Mouse (Mus musculus) forebrain, postnatal 0 days (tissue): ENCODE results near the gene Mier2. TPM values are rescaled to one million over a fixed set of nuclear protein-coding genes. Genes with fewer than 3 reads are reported as not detected.
A peak's percentile ranks its signal among the peaks of the same experiment; 100 is the strongest.

Experiments used
- ATAC-seq: fragments of 200-750 bp; cut with Nextera tagmentation; 2 replicates; pipeline ENCODE4 v1.8.0; 2017; ENCODE audit warnings: mild to moderate bottlenecking, moderate library complexity
- DNase-seq: peaks from one replicate; pipeline ENCODE4 v3.0.0-alpha.2; 2015
- H3K27ac ChIP-seq: fragments of 300-500 bp; sonication (generic); 2 replicates; pipeline ENCODE4 v1.5.1; 2014; ENCODE audit warnings: low read depth, mild to moderate bottlenecking, antibody characterized with exemption, low read length, moderate library complexity, mixed read lengths
- H3K27me3 ChIP-seq: fragments of 300-500 bp; sonication (generic); 2 replicates; pipeline ENCODE4 v1.6.1; 2014; ENCODE audit warnings: mild to moderate bottlenecking, low read length, mixed read lengths; ENCODE audit not compliant: insufficient read depth
- H3K36me3 ChIP-seq: fragments of 300-500 bp; sonication (generic); 2 replicates; pipeline ENCODE4 v1.6.1; 2014; ENCODE audit warnings: mild to moderate bottlenecking, moderate library complexity; ENCODE audit not compliant: insufficient read depth
- H3K4me1 ChIP-seq: fragments of 300-500 bp; sonication (generic); 2 replicates; pipeline ENCODE4 v1.6.1; 2014; ENCODE audit warnings: antibody characterized with exemption; ENCODE audit not compliant: insufficient read depth
- H3K4me2 ChIP-seq: fragments of 300-500 bp; sonication (generic); 2 replicates; pipeline ENCODE4 v1.6.1; 2014; ENCODE audit warnings: low read depth, mild to moderate bottlenecking, moderate library complexity
- H3K4me3 ChIP-seq: fragments of 300-500 bp; sonication (generic); 2 replicates; pipeline ENCODE4 v1.5.1; 2014; ENCODE audit warnings: low read depth, low read length, mixed read lengths
- H3K9ac ChIP-seq: fragments of 300-500 bp; sonication (generic); 2 replicates; pipeline ENCODE4 v1.6.1; 2014; ENCODE audit warnings: mild to moderate bottlenecking
- H3K9me3 ChIP-seq: fragments of 300-500 bp; sonication (generic); 2 replicates; pipeline ENCODE4 v1.6.1; 2016; ENCODE audit warnings: low read length
- CTCF ChIP-seq: sonication (generic); IDR thresholded peaks from 2 replicates; pipeline ENCODE4 v1.5.1; 2016; ENCODE audit warnings: antibody characterized with exemption, control low read depth, low read depth
- WGBS: fragments of 180-500 bp; shearing (Covaris S2); extraction: QIAGEN DNeasy Blood & Tissue Kit; methylation state at CpG from one replicate; pipeline ENCODE4 v1.1.7; 2014; 5-methylcytosine and 5-hydroxymethylcytosine counted together
- microRNA-seq, 2 experiments: library from miRNA; unstranded; fragments of <30 nt; microRNA quantifications; one replicate each; pipeline ENCODE4; 2016
- polyA plus RNA-seq: library from polyadenylated mRNA; unstranded; fragments of >200 nt; fragmentation: Nextera tagmentation; extraction: Ambion mirVana; gene quantifications from 2 replicates; pipeline ENCODE4 v1.2.1, GENCODE M21; 2015
- total RNA-seq: library from RNA; depleted of rRNA; stranded (reverse); fragments of >200 nt; gene quantifications from 2 replicates; pipeline ENCODE4 v1.2.3, GENCODE M21; 2014; rRNA removed

Mier2 gene
- total and polyA plus RNA-seq, 2 experiments from 2014 or later: 38.6 to 73.0 TPM

DNA sequence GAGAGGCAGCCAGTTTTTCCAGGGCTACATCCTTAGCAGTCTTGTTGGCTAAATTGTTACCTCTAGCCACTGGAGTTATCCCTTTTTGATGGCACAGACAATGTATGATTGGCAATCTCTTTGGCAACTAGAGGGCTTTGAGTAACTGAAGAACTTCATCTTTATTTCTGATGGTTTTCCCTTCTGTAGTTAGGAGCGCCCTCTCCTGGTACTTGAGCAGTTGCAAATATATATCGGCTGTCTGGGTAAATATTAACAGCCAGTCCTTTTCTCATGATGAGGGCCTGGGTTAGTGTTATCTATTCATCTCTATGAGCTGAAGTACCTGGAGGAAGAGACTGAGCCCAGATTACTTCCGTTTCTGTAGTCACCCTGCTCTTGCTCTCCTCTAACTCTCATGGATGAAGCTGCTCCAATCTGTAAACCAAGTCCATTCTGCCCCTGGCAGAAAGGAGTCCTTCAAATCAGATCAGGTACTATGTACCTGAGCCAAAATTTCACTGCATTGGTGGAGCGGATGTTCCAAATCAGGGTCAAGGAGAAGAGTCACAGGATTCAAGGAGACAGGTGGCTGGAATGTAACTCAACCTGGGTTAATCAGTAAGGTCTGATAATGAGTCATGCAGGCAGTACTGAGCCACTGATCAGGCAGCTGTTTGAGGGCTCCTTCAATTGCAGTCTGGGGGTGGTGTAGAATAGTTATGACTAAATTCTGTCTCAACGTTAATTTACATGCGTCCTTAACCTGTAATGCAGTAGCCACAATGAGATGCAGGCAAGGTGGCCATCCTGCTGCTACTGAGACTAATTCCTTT, 52.0 kb downstream of the Mier2 start:
- ATAC-seq (no peak), DNase-seq (peak; percentile 7)
- Histone ChIP-seq H3K9ac (no peak overlapping the region), H3K27ac (no peak overlapping the region), H3K4me2 (no peak overlapping the region), H3K4me3 (no peak overlapping the region), H3K36me3 (no peaks in the 10 kb centered on the region), H3K27me3 (no peaks in the 10 kb centered on the region), H3K9me3 (no peaks in the 10 kb centered on the region), H3K4me1 (no peaks in the 10 kb centered on the region)
- no peak for TF ChIP-seq CTCF
- WGBS: 68% methylated on average over 6 of the region's 6 CpGs

DNA sequence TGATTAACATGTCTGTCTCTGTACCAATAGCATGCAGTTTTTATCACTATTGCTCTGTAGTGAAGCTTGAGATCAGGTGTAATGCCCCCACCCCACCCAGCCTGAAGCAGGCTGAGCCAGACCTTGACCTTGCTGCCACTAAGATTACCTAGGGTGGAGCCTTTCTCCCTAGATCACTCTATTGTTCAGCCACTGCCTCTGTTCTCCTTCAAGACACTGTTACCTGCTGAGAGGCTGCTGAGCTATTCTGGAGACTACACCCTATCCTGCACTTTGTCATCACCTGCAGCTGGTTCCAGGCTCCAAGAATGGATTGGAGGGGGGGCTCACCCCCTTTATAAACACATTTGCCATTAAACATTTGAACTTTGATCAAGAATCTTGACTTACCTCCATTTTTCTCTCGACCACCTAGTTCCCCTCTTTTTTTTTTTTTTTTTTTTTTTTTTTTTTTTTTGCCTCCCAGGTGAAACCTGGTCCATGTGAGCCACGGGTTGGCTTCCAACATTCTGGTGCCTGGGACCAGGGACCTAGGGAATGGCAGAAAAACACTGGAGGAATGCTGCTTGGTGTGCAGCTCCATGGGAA, 58.2 kb downstream of the Mier2 start:
- Histone ChIP-seq H3K9me3 (no peaks in the 10 kb centered on the region), H3K4me3 (no peak overlapping the region), H3K27ac (no peak overlapping the region), H3K9ac (no peak overlapping the region), H3K4me2 (no peak overlapping the region), H3K4me1 (no peaks in the 10 kb centered on the region), H3K27me3 (no peaks in the 10 kb centered on the region), H3K36me3 (no peaks in the 10 kb centered on the region)
- DNase-seq (no peak), ATAC-seq (no peak)
- no peak for TF ChIP-seq CTCF
- WGBS: 50% methylated on average over 2 of the region's 2 CpGs

DNA sequence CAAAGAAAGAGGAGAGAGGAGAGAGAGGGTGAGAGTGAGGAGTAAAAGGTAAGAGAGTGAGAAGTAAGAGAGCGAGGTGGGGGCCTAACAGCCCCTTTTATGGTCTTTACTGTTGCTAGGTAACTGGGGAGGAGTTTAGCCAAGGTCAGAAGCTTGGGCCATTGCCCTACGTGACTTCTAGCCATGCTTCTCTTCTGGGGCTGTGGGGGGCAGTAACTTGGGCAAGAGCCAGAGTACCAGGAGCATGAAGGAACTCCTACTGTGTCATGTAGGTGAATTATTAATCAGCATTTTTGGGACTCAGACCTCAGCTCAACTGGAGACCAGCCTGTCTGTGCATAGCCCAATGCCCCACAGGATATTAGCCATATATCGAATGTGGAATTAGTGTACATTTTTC, 59.1 kb downstream of the Mier2 start:
- Histone ChIP-seq H3K4me1 (no peaks in the 10 kb centered on the region), H3K4me2 (no peak overlapping the region), H3K9ac (no peak overlapping the region), H3K36me3 (no peaks in the 10 kb centered on the region), H3K27ac (no peak overlapping the region), H3K4me3 (no peak overlapping the region), H3K27me3 (no peaks in the 10 kb centered on the region), H3K9me3 (no peaks in the 10 kb centered on the region)
- ATAC-seq: no peak
- TF ChIP-seq CTCF: no peak
- WGBS: 67% methylated on average over 3 of the region's 3 CpGs
- DNase-seq: no peak

Small RNA genes lying within 50 kb of the gene (microRNA-seq; reads per million reads assigned to microRNA genes)
- 0 to 0.12 reads per million in 2 experiments for gene Mir6909

Other genes starting within 250 kb of the Mier2 start
- not detected in 2 replicates for gene Vmn2r82, start 198.7 kb downstream of the Mier2 start, total RNA-seq
- gene Vmn2r82, start 198.7 kb downstream of the Mier2 start, polyA plus RNA-seq: not detected in 2 replicates
- not detected in 2 replicates for gene Vmn2r83, start 86.5 kb downstream of the Mier2 start, total RNA-seq
- gene Vmn2r83, start 86.5 kb downstream of the Mier2 start, polyA plus RNA-seq: not detected in 2 replicates
- 18.5 and 24.1 TPM in 2 replicates for gene Plpp2, start 21.4 kb downstream of the Mier2 start, total RNA-seq
- gene Plpp2, start 21.4 kb downstream of the Mier2 start, polyA plus RNA-seq: 11.0 and 13.1 TPM in 2 replicates
- not detected in 2 replicates for gene Theg, start 32.1 kb upstream of the Mier2 start, total RNA-seq
- not detected in 2 replicates for gene Theg, start 32.1 kb upstream of the Mier2 start, polyA plus RNA-seq
- gene C2cd4c, start 58.8 kb upstream of the Mier2 start, total RNA-seq: 22.2 and 26.7 TPM in 2 replicates
- gene C2cd4c, start 58.8 kb upstream of the Mier2 start, polyA plus RNA-seq: 0.65 and 0.69 TPM in 2 replicates
- 45.3 and 54.7 TPM in 2 replicates for gene Shc2, start 82.7 kb upstream of the Mier2 start, total RNA-seq
- gene Shc2, start 82.7 kb upstream of the Mier2 start, polyA plus RNA-seq: 11.3 and 16.9 TPM in 2 replicates
- 0.38 and 0.52 TPM in 2 replicates for gene Odf3l2, start 90.5 kb upstream of the Mier2 start, total RNA-seq
- 0.44 and 0.81 TPM in 2 replicates for gene Odf3l2, start 90.5 kb upstream of the Mier2 start, polyA plus RNA-seq
- 0.38 and 0.95 TPM in 2 replicates for gene Madcam1, start 109.4 kb upstream of the Mier2 start, total RNA-seq
- gene Madcam1, start 109.4 kb upstream of the Mier2 start, polyA plus RNA-seq: 0.67 and 0.70 TPM in 2 replicates
- gene Tpgs1, start 114.2 kb upstream of the Mier2 start, total RNA-seq: 64.2 and 91.5 TPM in 2 replicates
- gene Tpgs1, start 114.2 kb upstream of the Mier2 start, polyA plus RNA-seq: 128 and 148 TPM in 2 replicates
- 61.9 and 69.9 TPM in 2 replicates for gene Cdc34, start 127.0 kb upstream of the Mier2 start, total RNA-seq
- 67.9 and 76.5 TPM in 2 replicates for gene Cdc34, start 127.0 kb upstream of the Mier2 start, polyA plus RNA-seq
- gene Gzmm, start 133.8 kb upstream of the Mier2 start, total RNA-seq: 2.5 and 3.3 TPM in 2 replicates
- 1.1 and 1.3 TPM in 2 replicates for gene Gzmm, start 133.8 kb upstream of the Mier2 start, polyA plus RNA-seq
- 960 and 1,112 TPM in 2 replicates for gene Bsg, start 149.3 kb upstream of the Mier2 start, total RNA-seq
- gene Bsg, start 149.3 kb upstream of the Mier2 start, polyA plus RNA-seq: 1,015 and 1,046 TPM in 2 replicates
- 28.0 and 34.5 TPM in 2 replicates for gene Hcn2, start 161.4 kb upstream of the Mier2 start, total RNA-seq
- 3.6 and 4.7 TPM in 2 replicates for gene Hcn2, start 161.4 kb upstream of the Mier2 start, polyA plus RNA-seq
- 27.8 and 34.9 TPM in 2 replicates for gene Polrmt, start 191.4 kb upstream of the Mier2 start, total RNA-seq
- gene Polrmt, start 191.4 kb upstream of the Mier2 start, polyA plus RNA-seq: 27.3 and 30.2 TPM in 2 replicates
- gene Fgf22, start 199.9 kb upstream of the Mier2 start, total RNA-seq: 0.62 and 1.0 TPM in 2 replicates
- gene Fgf22, start 199.9 kb upstream of the Mier2 start, polyA plus RNA-seq: 0.99 and 1.7 TPM in 2 replicates
- 54.1 and 88.3 TPM in 2 replicates for gene Rnf126, start 211.8 kb upstream of the Mier2 start, total RNA-seq
- gene Rnf126, start 211.8 kb upstream of the Mier2 start, polyA plus RNA-seq: 131 and 143 TPM in 2 replicates
- 2.1 and 4.5 TPM in 2 replicates for gene Fstl3, start 222.1 kb upstream of the Mier2 start, total RNA-seq
- gene Fstl3, start 222.1 kb upstream of the Mier2 start, polyA plus RNA-seq: 1.7 and 2.8 TPM in 2 replicates
- gene Prss57, start 235.8 kb upstream of the Mier2 start, total RNA-seq: 0.31 TPM in 1 of 2 replicates, not detected in the other
- gene Prss57, start 235.8 kb upstream of the Mier2 start, polyA plus RNA-seq: 0.35 and 0.67 TPM in 2 replicates
- gene Palm, start 238.4 kb upstream of the Mier2 start, total RNA-seq: 154 and 178 TPM in 2 replicates
- gene Palm, start 238.4 kb upstream of the Mier2 start, polyA plus RNA-seq: 351 and 365 TPM in 2 replicates